Mouse (Mus musculus) megakaryocyte, embryonic 14.5 days (primary cell): Measurements from ENCODE around the gene 4930451I11Rik.

ENCODE experiments used
- FLI1 ChIP-seq: IDR thresholded peaks from 2 replicates; pipeline ENCODE4 v1.6.1; 2012; ENCODE audit warnings: low read length, inconsistent platforms, mixed read lengths
- GATA1 ChIP-seq: IDR thresholded peaks from 3 replicates; pipeline ENCODE4 v1.6.1; 2012; ENCODE audit warnings: mixed read lengths, low read length, inconsistent platforms, borderline replicate concordance

- TF ChIP-seq FLI1, result no peak
- no peak for TF ChIP-seq GATA1
These were observed 29.1 kb downstream of the 4930451I11Rik start for GRCm38 (mm10) chr7:126802134-126802889.
